Mouse (Mus musculus): Measurements from ENCODE around the gene Prima1. TPM values are rescaled to one million over a fixed set of nuclear protein-coding genes. Genes with fewer than 3 reads are reported as not detected.

Prima1 gene
- total RNA-seq, 2 experiments from 2014 or later, result 4.3 to 10.7 TPM

GRCm38 (mm10) chr12:103163596-103163995, 78.4 kb downstream of the Prima1 start:
- intact Hi-C loops (cut with DNase I), result no loop called here
- no peak for DNase-seq (ENCODE audit: low spot score in 2 of 2)

- intact Hi-C loops (cut with DNase I), result no loop called here
- no peak for DNase-seq (ENCODE audit: low spot score in 2 of 2)
Observed at GRCm38 (mm10) chr12:103160721-103161120, 81.2 kb downstream of the Prima1 start.

GRCm38 (mm10) chr12:103159016-103159415, 82.9 kb downstream of the Prima1 start:
- intact Hi-C loops (cut with DNase I), result no loop called here
- peak in 1 of 2 experiments; percentile 20 for DNase-seq (ENCODE audit: low spot score in 2 of 2)

GRCm38 (mm10) chr12:103157129-103157910, 84.6 kb downstream of the Prima1 start:
- no peak for DNase-seq (ENCODE audit: low spot score in 2 of 2)
- intact Hi-C loops (cut with DNase I), result no loop called here

GRCm38 (mm10) chr12:103155406-103155805, 86.5 kb downstream of the Prima1 start:
- peak in 1 of 2 experiments; percentile 32 for DNase-seq (ENCODE audit: low spot score in 2 of 2)
- intact Hi-C loops (cut with DNase I), result no loop called here

GRCm38 (mm10) chr12:103154927-103155326, 87.0 kb downstream of the Prima1 start:
- intact Hi-C loops (cut with DNase I), result no loop called here
- DNase-seq (ENCODE audit: low spot score in 2 of 2), result no peak

- DNase-seq (ENCODE audit: low spot score in 2 of 2), result no peak
- intact Hi-C loops (cut with DNase I), result no loop called here
Observed at GRCm38 (mm10) chr12:103150247-103150646, 91.7 kb downstream of the Prima1 start.

Other genes starting within 250 kb of the Prima1 start
- gene Fam181a, start 68.8 kb upstream of the Prima1 start, total RNA-seq (2021), result 1 to 10 TPM; 1.5 to 2.7 TPM
- 1 to 10 TPM; 2.7 to 3.4 TPM for gene Asb2, start 113.9 kb upstream of the Prima1 start, total RNA-seq (2021)
- 10 to 100 TPM; 32.9 to 42.8 TPM for gene Otub2, start 146.5 kb upstream of the Prima1 start, total RNA-seq (2021)
- 1 to 10 TPM; 2.2 to 2.5 TPM for gene 9330161L09Rik, start 165.7 kb upstream of the Prima1 start, total RNA-seq (2021)
- gene Ddx24, start 183.7 kb upstream of the Prima1 start, total RNA-seq (2021), result 100 to 1,000 TPM; 213 to 218 TPM
- 10 to 100 TPM; 48.9 to 51.2 TPM for gene Ifi27, start 192.1 kb upstream of the Prima1 start, total RNA-seq (2021)
- gene Ifi27l2a, start 201.5 kb upstream of the Prima1 start, total RNA-seq (2021), result 1 to 10 TPM; 1.4 to 1.5 TPM
- gene Ifi27l2b, start 215.1 kb upstream of the Prima1 start, total RNA-seq (2021), result not detected

Measured in left cerebral cortex, postnatal 25 days (tissue).